Mouse (Mus musculus) liver, embryonic 11.5 days (tissue): ENCODE data around the gene Tfip11. TPM values are rescaled to one million over a fixed set of nuclear protein-coding genes. Genes with fewer than 3 reads are reported as not detected.
A peak's percentile ranks its signal among the peaks of the same experiment; 100 is the strongest.

ENCODE experiments used
- ATAC-seq: fragments of 200-750 bp; cut with Nextera tagmentation; replicated peaks from 2 replicates; pipeline ENCODE4 v1.8.0; 2017; ENCODE audit warnings: moderate number of reproducible peaks, mild to moderate bottlenecking, moderate TSS enrichment, moderate library complexity; ENCODE audit not compliant: low FRiP score
- DNase-seq: peaks from one replicate; pipeline ENCODE4 v3.0.0-alpha.2; 2017; ENCODE audit warnings: low spot score
- H3K27ac ChIP-seq: fragments of 300-500 bp; sonication (generic); 2 replicates; pipeline ENCODE4 v1.5.1; 2014; ENCODE audit warnings: mild to moderate bottlenecking, low read depth, low read length, control low read depth
- H3K27me3 ChIP-seq: fragments of 300-500 bp; sonication (generic); replicated peaks from 2 replicates; pipeline ENCODE4 v1.6.1; 2014; ENCODE audit warnings: low read length, mixed read lengths; ENCODE audit not compliant: control insufficient read depth, insufficient read depth
- H3K36me3 ChIP-seq: fragments of 300-500 bp; sonication (generic); 2 replicates; pipeline ENCODE4 v1.6.1; 2014; ENCODE audit warnings: mild to moderate bottlenecking, low read length, moderate library complexity, mixed read lengths; ENCODE audit not compliant: control insufficient read depth, insufficient read depth
- H3K4me1 ChIP-seq: fragments of 300-500 bp; sonication (generic); replicated peaks from 2 replicates; pipeline ENCODE4 v1.6.1; 2014; ENCODE audit warnings: low read length, mixed read lengths; ENCODE audit not compliant: control insufficient read depth, insufficient read depth
- H3K4me2 ChIP-seq: fragments of 300-500 bp; sonication (generic); 2 replicates; pipeline ENCODE4 v1.6.1; 2014; ENCODE audit warnings: mild to moderate bottlenecking, control low read depth, moderate library complexity
- H3K4me3 ChIP-seq: fragments of 300-500 bp; sonication (generic); 2 replicates; pipeline ENCODE4 v1.5.1; 2014; ENCODE audit warnings: low read depth, low read length, control low read depth
- H3K9ac ChIP-seq: fragments of 300-500 bp; sonication (generic); 2 replicates; pipeline ENCODE4 v1.6.1; 2014; ENCODE audit warnings: low read depth, low read length, control low read depth
- H3K9me3 ChIP-seq: fragments of 300-500 bp; sonication (generic); 2 replicates; pipeline ENCODE4 v1.6.1; 2016; ENCODE audit warnings: low read length, inconsistent platforms, mixed read lengths; ENCODE audit not compliant: control insufficient read depth
- WGBS: fragments of 180-500 bp; shearing (Covaris S2); extraction: QIAGEN DNeasy Blood & Tissue Kit; methylation state at CpG from one replicate; pipeline ENCODE4 v1.1.7; 2014; 5-methylcytosine and 5-hydroxymethylcytosine counted together
- polyA plus RNA-seq: library from polyadenylated mRNA; unstranded; fragments of >200 nt; fragmentation: Nextera tagmentation; extraction: Ambion mirVana; gene quantifications from 2 replicates; pipeline ENCODE4 v1.2.1, GENCODE M21; 2014

The Tfip11 gene
- polyA plus RNA-seq, 1 experiment from 2014 or later: 24.5 TPM

GRCm38 (mm10) chr5:112295162-112295561 is 31.0 kb upstream of the Tfip11 start:
- Histone ChIP-seq H3K27ac (peak overlapping the region; percentile 81), H3K9ac (peak overlapping the region; percentile 56), H3K4me2 (peak overlapping the region; percentile 37; the same call in 1 of the 2 replicates), H3K36me3 (0 out of 2 replicates have a peak, but pooled peaks cover 2% of the 10 kb centered on the region), H3K4me1 (peaks cover 69% of the 10 kb centered on the region), H3K27me3 (no peaks in the 10 kb centered on the region), H3K4me3 (no peak overlapping the region; the same call in 1 of the 2 replicates), H3K9me3 (no peaks in the 10 kb centered on the region)
- ATAC-seq: peak; percentile 57
- WGBS: 31% methylated on average over 8 of the region's 8 CpGs
- no peak for DNase-seq

- WGBS: 69% methylated on average over 8 of the region's 8 CpGs
- H3K36me3 ChIP-seq: 0 out of 2 replicates have a peak, but pooled peaks cover 2% of the 10 kb centered on the region
- no peak for ATAC-seq
- peak overlapping the region; percentile 56 for H3K9ac ChIP-seq
- peak overlapping the region; percentile 37; the same call in 1 of the 2 replicates for H3K4me2 ChIP-seq
- peaks cover 69% of the 10 kb centered on the region for H3K4me1 ChIP-seq
- no peaks in the 10 kb centered on the region for H3K27me3 ChIP-seq
- no peak for DNase-seq
- H3K27ac ChIP-seq: peak overlapping the region; percentile 81
- H3K4me3 ChIP-seq: no peak overlapping the region; the same call in 1 of the 2 replicates
- no peaks in the 10 kb centered on the region for H3K9me3 ChIP-seq
Observed at GRCm38 (mm10) chr5:112295564-112295963, 30.6 kb upstream of the Tfip11 start.

GRCm38 (mm10) chr5:112296404-112297181 is 29.6 kb upstream of the Tfip11 start:
- no peaks in the 10 kb centered on the region for H3K27me3 ChIP-seq
- no peaks in the 10 kb centered on the region for H3K9me3 ChIP-seq
- H3K36me3 ChIP-seq: 0 out of 2 replicates have a peak, but pooled peaks cover 2% of the 10 kb centered on the region
- peaks cover 69% of the 10 kb centered on the region for H3K4me1 ChIP-seq
- peak overlapping the region; percentile 37 for H3K4me2 ChIP-seq
- ATAC-seq: peak; percentile 78
- H3K27ac ChIP-seq: peak overlapping the region; percentile 81
- no peak for DNase-seq
- H3K9ac ChIP-seq: peak overlapping the region; percentile 38; the same call in 1 of the 2 replicates
- 49% methylated on average over 6 of the region's 6 CpGs for WGBS
- H3K4me3 ChIP-seq: no peak overlapping the region

GRCm38 (mm10) chr5:112297257-112297656 is 28.9 kb upstream of the Tfip11 start:
- Histone ChIP-seq H3K27ac (peak overlapping the region; percentile 81), H3K27me3 (no peaks in the 10 kb centered on the region), H3K36me3 (0 out of 2 replicates have a peak, but pooled peaks cover 2% of the 10 kb centered on the region), H3K4me2 (no peak overlapping the region), H3K9me3 (no peaks in the 10 kb centered on the region), H3K9ac (peak overlapping the region; percentile 36; the same call in 1 of the 2 replicates), H3K4me3 (no peak overlapping the region), H3K4me1 (peaks cover 70% of the 10 kb centered on the region)
- DNase-seq: no peak
- ATAC-seq: no peak
- 73% methylated on average over 2 of the region's 2 CpGs for WGBS

- H3K9ac ChIP-seq: peak overlapping the region; percentile 26; the same call in 1 of the 2 replicates
- ATAC-seq: no peak; the same call in 1 of the 2 replicates
- 65% methylated on average over 12 of the region's 12 CpGs for WGBS
Observed at GRCm38 (mm10) chr5:112298226-112298988, 27.8 kb upstream of the Tfip11 start.

GRCm38 (mm10) chr5:112299399-112299798 is 26.8 kb upstream of the Tfip11 start:
- Histone ChIP-seq H3K4me3 (no peak overlapping the region), H3K9ac (peak overlapping the region; percentile 25; the same call in 1 of the 2 replicates), H3K36me3 (0 out of 2 replicates have a peak, but pooled peaks cover 2% of the 10 kb centered on the region), H3K27ac (peak overlapping the region; percentile 81; the same call in 1 of the 2 replicates), H3K4me2 (no peak overlapping the region), H3K4me1 (peaks cover 63% of the 10 kb centered on the region), H3K27me3 (no peaks in the 10 kb centered on the region), H3K9me3 (no peaks in the 10 kb centered on the region)
- WGBS: 79% methylated on average over 4 of the region's 4 CpGs
- ATAC-seq (no peak), DNase-seq (no peak)

More at GRCm38 (mm10) chr5:112298226-112298988, 27.8 kb upstream of the Tfip11 start:
- H3K36me3 ChIP-seq: 0 out of 2 replicates have a peak, but pooled peaks cover 2% of the 10 kb centered on the region
- H3K4me2 ChIP-seq: no peak overlapping the region
- DNase-seq: no peak
- no peak overlapping the region for H3K4me3 ChIP-seq
- H3K27me3 ChIP-seq: no peaks in the 10 kb centered on the region
- H3K27ac ChIP-seq: peak overlapping the region; percentile 81
- no peaks in the 10 kb centered on the region for H3K9me3 ChIP-seq
- H3K4me1 ChIP-seq: peaks cover 73% of the 10 kb centered on the region

- no peak for ATAC-seq
- Histone ChIP-seq H3K4me3 (no peak overlapping the region), H3K36me3 (0 out of 2 replicates have a peak, but pooled peaks cover 2% of the 10 kb centered on the region), H3K4me1 (peaks cover 56% of the 10 kb centered on the region), H3K4me2 (no peak overlapping the region), H3K9ac (no peak overlapping the region), H3K27ac (no peak overlapping the region), H3K27me3 (no peaks in the 10 kb centered on the region), H3K9me3 (no peaks in the 10 kb centered on the region)
- WGBS: 83% methylated on average over 2 of the region's 2 CpGs
- DNase-seq: no peak
Observed at GRCm38 (mm10) chr5:112300112-112300511, 26.0 kb upstream of the Tfip11 start.

GRCm38 (mm10) chr5:112300721-112301308 is 25.3 kb upstream of the Tfip11 start:
- no peak overlapping the region for H3K4me2 ChIP-seq
- H3K4me1 ChIP-seq: peaks cover 49% of the 10 kb centered on the region
- no peaks in the 10 kb centered on the region for H3K27me3 ChIP-seq
- 90% methylated on average over 6 of the region's 6 CpGs for WGBS
- H3K9me3 ChIP-seq: no peaks in the 10 kb centered on the region
- DNase-seq: no peak
- H3K4me3 ChIP-seq: no peak overlapping the region
- H3K36me3 ChIP-seq: peaks cover 2% of the 10 kb centered on the region; the same call in 1 of the 2 replicates
- no peak for ATAC-seq
- H3K9ac ChIP-seq: no peak overlapping the region
- no peak overlapping the region for H3K27ac ChIP-seq
